Mouse (Mus musculus) heart, adult 2 months (tissue): ENCODE results near the gene Junb. TPM values are rescaled to one million over a fixed set of nuclear protein-coding genes. Genes with fewer than 3 reads are reported as not detected.

Experiments used
- DNase-seq, 2 experiments: peaks; one replicate each; pipeline ENCODE4 v3.0.0; 2021
- H3K27ac ChIP-seq: fragments of 200-600 bp; 2 replicates; pipeline ENCODE4 v1.8.1; 2022
- H3K27me3 ChIP-seq: fragments of 200-500 bp; 2 replicates; pipeline ENCODE4 v1.6.1; 2012; ENCODE audit warnings: mild to moderate bottlenecking, low read length, inconsistent platforms, mixed read lengths; ENCODE audit not compliant: control insufficient read depth, insufficient read depth
- H3K36me3 ChIP-seq: fragments of 200-500 bp; 2 replicates; pipeline ENCODE4 v1.6.1; 2012; ENCODE audit warnings: low read length, inconsistent platforms; ENCODE audit not compliant: control insufficient read depth, insufficient read depth
- H3K4me1 ChIP-seq: fragments of 200-500 bp; 2 replicates; pipeline ENCODE4 v1.6.1; 2011; ENCODE audit warnings: low read length; ENCODE audit not compliant: control insufficient read depth, insufficient read depth
- H3K4me3 ChIP-seq: fragments of 200-600 bp; 2 replicates; pipeline ENCODE4 v1.8.1; 2022
- H3K79me2 ChIP-seq: fragments of 200-500 bp; replicated peaks from 2 replicates; pipeline ENCODE4 v1.6.1; 2012; ENCODE audit warnings: mild to moderate bottlenecking, inconsistent platforms, low read length, moderate library complexity, mixed read lengths; ENCODE audit not compliant: control insufficient read depth, insufficient read depth
- H3K9ac ChIP-seq: fragments of 200-500 bp; 2 replicates; pipeline ENCODE4 v1.6.1; 2012; ENCODE audit warnings: low read depth, mild to moderate bottlenecking, control low read depth, inconsistent platforms, low read length, mixed read lengths
- CTCF ChIP-seq: fragments of 200-600 bp; IDR thresholded peaks from 2 replicates; pipeline ENCODE4 v1.8.1; 2022; ENCODE audit warnings: antibody characterized with exemption, mild to moderate bottlenecking, moderate library complexity
- EP300 ChIP-seq: fragments of 200-500 bp; IDR thresholded peaks from 2 replicates; pipeline ENCODE4 v1.6.1; 2011; ENCODE audit warnings: low read depth, low read length, control low read depth; ENCODE audit not compliant: insufficient read depth
- POLR2A ChIP-seq: fragments of 200-500 bp; IDR thresholded peaks from 2 replicates; pipeline ENCODE4 v1.6.1; 2011; ENCODE audit warnings: mild to moderate bottlenecking, low read depth, low read length, control low read depth; ENCODE audit not compliant: insufficient read depth
- WGBS: fragments of 180-500 bp; shearing (Covaris S2); methylation state at CpG from one replicate; pipeline ENCODE4 v1.1.7; 2018; 5-methylcytosine and 5-hydroxymethylcytosine counted together
- intact Hi-C: fragments of 180-260 bp; cut with DNase I; formaldehyde crosslinking; loops from one replicate; pipeline ENCODE4 v1.15.1; 2025
- polyA plus RNA-seq: library from polyadenylated mRNA; depleted of rRNA; stranded (reverse); fragments of >200 nt; gene quantifications from 2 replicates; pipeline ENCODE4 v1.2.3, GENCODE M21; 2012
- total RNA-seq, 2 experiments: library from RNA; stranded (reverse); gene quantifications; 2 replicates each; pipeline ENCODE4 v1.2.3; 2021

Gene Junb
- total and polyA plus RNA-seq, 3 experiments, result 10.4 to 19.0 (median 17.3) TPM

GRCm38 (mm10) chr8:84967532-84968304 is 10.8 kb downstream of the Junb start:
- H3K9ac ChIP-seq, result no peak overlapping the region
- 91% methylated on average over 13 of the region's 13 CpGs for WGBS
- no peak overlapping the region for H3K4me3 ChIP-seq
- no peaks in the 10 kb centered on the region for H3K36me3 ChIP-seq
- H3K79me2 ChIP-seq, result no peaks in the 10 kb centered on the region
- DNase-seq, result no peak
- H3K4me1 ChIP-seq, result peaks cover 17% of the 10 kb centered on the region
- TF ChIP-seq CTCF, result no peak
- no peak for TF ChIP-seq EP300
- no peak for TF ChIP-seq POLR2A
- H3K27me3 ChIP-seq, result no peaks in the 10 kb centered on the region
- H3K27ac ChIP-seq, result no peak overlapping the region
- intact Hi-C loops, result loop anchor here (5.0 kb wide), 1 partner anchor 110 kb away; the partner anchor contains the start of gene Farsa

GRCm38 (mm10) chr8:84966603-84967002 is 11.9 kb downstream of the Junb start:
- intact Hi-C loops, result loop anchor here (5.0 kb wide), 1 partner anchor 109 kb away; the partner anchor contains the start of gene Farsa
- Histone ChIP-seq H3K9ac (no peak overlapping the region), H3K79me2 (no peaks in the 10 kb centered on the region), H3K4me3 (no peak overlapping the region), H3K27ac (peak overlapping the region; percentile 4), H3K4me1 (peaks cover 17% of the 10 kb centered on the region), H3K27me3 (no peaks in the 10 kb centered on the region), H3K36me3 (no peaks in the 10 kb centered on the region)
- 30% methylated on average over 3 of the region's 3 CpGs for WGBS
- DNase-seq, result no peak
- TF ChIP-seq CTCF, result no peak
- TF ChIP-seq EP300, result no peak
- no peak for TF ChIP-seq POLR2A

- intact Hi-C loops, result loop anchor here (5.0 kb wide), 1 partner anchor 109 kb away; the partner anchor contains the start of gene Farsa
- no peaks in the 10 kb centered on the region for H3K27me3 ChIP-seq
These were observed 12.7 kb downstream of the Junb start for GRCm38 (mm10) chr8:84965731-84966291.

GRCm38 (mm10) chr8:84963952-84964351 is 14.6 kb downstream of the Junb start:
- intact Hi-C loops, result no loop called here
- Histone ChIP-seq H3K79me2 (no peaks in the 10 kb centered on the region), H3K9ac (no peak overlapping the region), H3K4me1 (peaks cover 11% of the 10 kb centered on the region), H3K27me3 (no peaks in the 10 kb centered on the region), H3K36me3 (no peaks in the 10 kb centered on the region), H3K27ac (no peak overlapping the region), H3K4me3 (no peak overlapping the region)
- 90% methylated on average over 4 of the region's 4 CpGs for WGBS
- DNase-seq, result no peak
- TF ChIP-seq EP300 (no peak), POLR2A (no peak), CTCF (peak; percentile 22; the same call in 1 of the 2 replicates)

More at GRCm38 (mm10) chr8:84965731-84966291, 12.7 kb downstream of the Junb start:
- Histone ChIP-seq H3K27ac (peak overlapping the region; percentile 47), H3K4me1 (peaks cover 17% of the 10 kb centered on the region), H3K36me3 (no peaks in the 10 kb centered on the region), H3K9ac (peak overlapping the region; percentile 58), H3K4me3 (peak overlapping the region; percentile 61), H3K79me2 (no peaks in the 10 kb centered on the region)
- 1% methylated on average over 41 of the region's 41 CpGs for WGBS
- DNase-seq, result peak; percentile 92 to 96
- TF ChIP-seq POLR2A (peak; percentile 75), EP300 (no peak)

GRCm38 (mm10) chr8:84959811-84960210 is 18.7 kb downstream of the Junb start:
- TF ChIP-seq POLR2A (no peak), CTCF (no peak), EP300 (no peak)
- Histone ChIP-seq H3K4me3 (no peak overlapping the region), H3K27me3 (no peaks in the 10 kb centered on the region), H3K36me3 (no peaks in the 10 kb centered on the region), H3K27ac (peak overlapping the region; percentile 47; the same call in 1 of the 2 replicates), H3K4me1 (no peaks in the 10 kb centered on the region), H3K79me2 (no peaks in the 10 kb centered on the region), H3K9ac (no peak overlapping the region)
- peak in 1 of 2 experiments; percentile 58 for DNase-seq
- intact Hi-C loops, result loop anchor here (5.0 kb wide), 1 partner anchor 37 kb away; no protein-coding TSS in a partner anchor
- WGBS, result 66% methylated on average over 7 of the region's 7 CpGs

- no peaks in the 10 kb centered on the region for H3K4me1 ChIP-seq
- H3K27me3 ChIP-seq, result no peaks in the 10 kb centered on the region
- peak in 1 of 2 experiments; percentile 56 for DNase-seq
- WGBS, result 52% methylated on average over 2 of the region's 2 CpGs
- no peak overlapping the region for H3K27ac ChIP-seq
- TF ChIP-seq CTCF (peak; percentile 81), EP300 (no peak), POLR2A (no peak)
- intact Hi-C loops, result loop anchor here (5.0 kb wide), 1 partner anchor 41 kb away; no protein-coding TSS in a partner anchor
- no peaks in the 10 kb centered on the region for H3K36me3 ChIP-seq
- H3K4me3 ChIP-seq, result no peak overlapping the region
- H3K79me2 ChIP-seq, result no peaks in the 10 kb centered on the region
- no peak overlapping the region for H3K9ac ChIP-seq
These were observed 21.8 kb downstream of the Junb start for GRCm38 (mm10) chr8:84956768-84957167.
